Mouse (Mus musculus) liver, embryonic 14.5 days (tissue): ENCODE results near the gene Tmprss4. TPM values are rescaled to one million over a fixed set of nuclear protein-coding genes. Genes with fewer than 3 reads are reported as not detected.
A peak's percentile ranks its signal among the peaks of the same experiment; 100 is the strongest.

Experiments
- ATAC-seq: fragments of 200-750 bp; cut with Nextera tagmentation; 2 replicates; pipeline ENCODE4 v1.8.0; 2017; ENCODE audit warnings: moderate number of reproducible peaks, mild to moderate bottlenecking, moderate library complexity; ENCODE audit not compliant: insufficient read depth
- DNase-seq, 3 experiments: peaks; one replicate each; pipeline ENCODE4 v3.0.0-alpha.2; 2012 to 2013; ENCODE audit warnings: low read depth in 3 of 3, low spot score in 3 of 3
- H3K27ac ChIP-seq: fragments of 300-500 bp; sonication (generic); 2 replicates; pipeline ENCODE4 v1.5.1; 2014; ENCODE audit warnings: moderate library complexity, mild to moderate bottlenecking, control low read depth, inconsistent platforms
- H3K27me3 ChIP-seq: fragments of 300-500 bp; sonication (generic); 2 replicates; pipeline ENCODE4 v1.6.1; 2014; ENCODE audit warnings: mild to moderate bottlenecking, low read length, moderate library complexity; ENCODE audit not compliant: control insufficient read depth, insufficient read depth
- H3K36me3 ChIP-seq: fragments of 300-500 bp; sonication (generic); replicated peaks from 2 replicates; pipeline ENCODE4 v1.6.1; 2014; ENCODE audit warnings: low read depth; ENCODE audit not compliant: control insufficient read depth, insufficient read depth
- H3K4me1 ChIP-seq, 2 experiments: fragments of 200-500 bp in 1 of 2; fragments of 300-500 bp in 1 of 2; sonication (generic) in 1 of 2; replicated peaks; 2 replicates each; pipeline ENCODE4 v1.6.1; 2012 to 2014; ENCODE audit warnings: antibody characterized with exemption in 1 of 2, inconsistent platforms in 1 of 2, low read length in 1 of 2; ENCODE audit not compliant: control insufficient read depth in 2 of 2, insufficient read depth in 2 of 2
- H3K4me2 ChIP-seq: fragments of 300-500 bp; sonication (generic); 2 replicates; pipeline ENCODE4 v1.6.1; 2014; ENCODE audit warnings: low read depth, mild to moderate bottlenecking, control low read depth, moderate library complexity
- H3K4me3 ChIP-seq, 2 experiments: fragments of 200-500 bp in 1 of 2; fragments of 300-500 bp in 1 of 2; sonication (generic) in 1 of 2; 2 replicates each; pipeline ENCODE4 v1.5.1; 2012 to 2014; ENCODE audit warnings: low read depth in 2 of 2, low read length in 2 of 2, mild to moderate bottlenecking in 2 of 2, control low read depth in 1 of 2, inconsistent platforms in 1 of 2, moderate library complexity in 1 of 2; ENCODE audit not compliant: insufficient read depth in 1 of 2
- H3K9ac ChIP-seq: fragments of 300-500 bp; sonication (generic); replicated peaks from 2 replicates; pipeline ENCODE4 v1.6.1; 2014; ENCODE audit warnings: mild to moderate bottlenecking, control low read depth, moderate library complexity
- H3K9me3 ChIP-seq: fragments of 300-500 bp; sonication (generic); 2 replicates; pipeline ENCODE4 v1.6.1; 2016; ENCODE audit warnings: low read length, mixed read lengths; ENCODE audit not compliant: control insufficient read depth
- CTCF ChIP-seq: IDR thresholded peaks from 2 replicates; pipeline ENCODE4 v1.5.1; 2016; ENCODE audit warnings: antibody characterized with exemption, low read depth, control low read depth
- EP300 ChIP-seq: IDR thresholded peaks from 2 replicates; pipeline ENCODE4 v1.6.1; 2016; ENCODE audit warnings: antibody characterized with exemption, low read depth
- WGBS: fragments of 180-500 bp; shearing (Covaris S2); extraction: QIAGEN DNeasy Blood & Tissue Kit; methylation state at CpG from one replicate; pipeline ENCODE4 v1.1.7; 2014; ENCODE audit not compliant: insufficient replicate concordance; 5-methylcytosine and 5-hydroxymethylcytosine counted together
- polyA plus RNA-seq, 2 experiments: library from polyadenylated mRNA; depleted of rRNA in 1 of 2; stranded (reverse) in 1 of 2; unstranded in 1 of 2; fragments of >200 nt; fragmentation: Nextera tagmentation in 1 of 2; extraction: Ambion mirVana in 1 of 2; gene quantifications; 2 replicates each; pipeline versions ENCODE4 v1.2.1 to v1.2.3; 2012 to 2014

The Tmprss4 gene
- polyA plus RNA-seq, 2 experiments = 0.05 to 0.06 TPM

GRCm38 (mm10) chr9:45153361-45153760 is 50.5 kb downstream of the Tmprss4 start:
- ATAC-seq (no peak), DNase-seq (no peak)
- H3K9me3 ChIP-seq = no peaks in the 10 kb centered on the region
- TF ChIP-seq EP300 (no peak), CTCF (no peak)
- H3K4me1 ChIP-seq = no peaks in the 10 kb centered on the region
- no peaks in the 10 kb centered on the region for H3K36me3 ChIP-seq
- H3K4me3 ChIP-seq = no peak overlapping the region
- 67% methylated on average over 7 of the region's 7 CpGs for WGBS
- no peak overlapping the region for H3K4me2 ChIP-seq
- no peak overlapping the region for H3K9ac ChIP-seq
- H3K27ac ChIP-seq = no peak overlapping the region
- H3K27me3 ChIP-seq = no peaks in the 10 kb centered on the region

- 36% methylated on average over 1 of the region's 1 CpGs for WGBS
- DNase-seq = no peak
- no peak for ATAC-seq
Observed at GRCm38 (mm10) chr9:45150933-45151332, 53.0 kb downstream of the Tmprss4 start.

DNA sequence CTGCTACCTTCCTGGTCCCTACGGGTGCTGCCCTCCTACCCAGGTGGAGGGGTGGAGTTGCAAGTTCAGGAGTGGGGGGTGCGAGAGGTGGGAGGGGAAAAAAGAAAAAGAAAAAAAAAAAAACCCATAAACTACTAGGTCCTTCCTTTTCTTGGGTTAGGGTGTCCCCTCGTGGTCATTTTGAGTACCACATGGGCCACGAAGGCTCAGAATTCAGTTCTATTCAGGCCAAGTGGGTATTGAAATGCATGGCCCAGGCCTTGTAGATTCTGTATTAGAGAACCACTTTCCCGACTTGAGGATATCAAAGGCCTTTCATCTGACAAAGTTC is 57.7 kb downstream of the Tmprss4 start:
- H3K36me3 ChIP-seq = no peaks in the 10 kb centered on the region
- DNase-seq (no peak), ATAC-seq (no peak)
- TF ChIP-seq CTCF = peak; percentile 71
- no peak for TF ChIP-seq EP300
- no peak overlapping the region for H3K27ac ChIP-seq
- no peaks in the 10 kb centered on the region for H3K4me1 ChIP-seq
- WGBS = 3% methylated on average over 5 of the region's 5 CpGs
- H3K4me3 ChIP-seq = peak overlapping the region in 1 of 2 experiments; percentile 25; a peak in 2 of 4 replicates
- H3K4me2 ChIP-seq = peak overlapping the region; percentile 47
- peaks cover 7% of the 10 kb centered on the region for H3K27me3 ChIP-seq
- no peak overlapping the region for H3K9ac ChIP-seq
- no peaks in the 10 kb centered on the region for H3K9me3 ChIP-seq

More at GRCm38 (mm10) chr9:45150933-45151332, 53.0 kb downstream of the Tmprss4 start:
- Histone ChIP-seq H3K4me2 (no peak overlapping the region), H3K27me3 (peaks cover 2% of the 10 kb centered on the region), H3K36me3 (no peaks in the 10 kb centered on the region), H3K9me3 (no peaks in the 10 kb centered on the region), H3K27ac (no peak overlapping the region), H3K4me1 (no peaks in the 10 kb centered on the region), H3K9ac (no peak overlapping the region), H3K4me3 (no peak overlapping the region)
- TF ChIP-seq EP300 (no peak), CTCF (no peak)

- Histone ChIP-seq H3K9me3 (no peaks in the 10 kb centered on the region), H3K9ac (no peak overlapping the region), H3K4me3 (peak overlapping the region in 1 of 2 experiments; percentile 25; a peak in 2 of 4 replicates), H3K27ac (no peak overlapping the region), H3K27me3 (peaks cover 7% of the 10 kb centered on the region), H3K36me3 (no peaks in the 10 kb centered on the region), H3K4me1 (no peaks in the 10 kb centered on the region), H3K4me2 (peak overlapping the region; percentile 47)
- TF ChIP-seq CTCF (no peak), EP300 (no peak)
- DNase-seq (no peak), ATAC-seq (no peak)
- WGBS = 9% methylated on average over 27 of the region's 27 CpGs
Observed at GRCm38 (mm10) chr9:45145533-45146266, 58.2 kb downstream of the Tmprss4 start.

- Histone ChIP-seq H3K9me3 (no peaks in the 10 kb centered on the region), H3K9ac (no peak overlapping the region), H3K27ac (no peak overlapping the region), H3K4me2 (no peak overlapping the region), H3K27me3 (peaks cover 28% of the 10 kb centered on the region), H3K36me3 (no peaks in the 10 kb centered on the region), H3K4me3 (no peak overlapping the region), H3K4me1 (peaks cover 0 to under 1% of the 10 kb centered on the region in 2 experiments; a peak in 1 of 4 replicates)
- TF ChIP-seq CTCF (no peak), EP300 (no peak)
- DNase-seq (no peak), ATAC-seq (no peak)
- WGBS = 50% methylated on average over 3 of the region's 3 CpGs
Observed at GRCm38 (mm10) chr9:45142686-45143085, 61.2 kb downstream of the Tmprss4 start.
